Mouse (Mus musculus): ENCODE results near the gene Perm1. TPM values are rescaled to one million over a fixed set of nuclear protein-coding genes. Genes with fewer than 3 reads are reported as not detected.

Gene Perm1
- polyA plus RNA-seq, 1 experiment from 2014 or later = 2.3 TPM

DNA sequence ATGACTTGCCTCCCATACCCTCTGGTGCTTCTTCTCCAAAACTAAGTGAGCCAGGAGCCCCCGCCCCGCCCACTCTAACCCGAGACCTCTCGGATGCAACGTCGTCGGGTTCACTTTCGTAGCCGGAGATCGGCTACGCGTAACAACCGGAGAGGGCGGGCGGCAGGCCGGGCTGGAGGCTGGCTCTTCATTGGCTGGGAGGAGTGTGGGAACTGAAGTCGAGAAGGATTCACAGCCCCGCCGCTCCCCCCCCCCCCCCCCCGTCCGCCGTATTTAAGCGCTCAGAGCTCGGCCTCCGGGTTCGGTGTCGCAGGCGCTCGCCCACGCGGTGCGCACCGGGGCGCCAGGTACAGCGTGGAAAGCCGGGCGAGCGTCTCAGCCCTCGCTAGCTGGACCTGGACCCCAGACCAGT, 12.7 kb upstream of the Perm1 start, which contains the start of gene AW011738:
TSS of gene AW011738 (plus strand) at position 304 of the 412 bp plus-strand sequence.
- under 1% methylated on average over 36 of the region's 39 CpGs for WGBS
- H3K4me3 ChIP-seq (replicated peaks) = peak within 1 kb of the TSS; percentile 52
- H3K9me3 ChIP-seq (replicated peaks) = no peaks in the 10 kb centered on the region
- H3K36me3 ChIP-seq = no peaks in the 10 kb centered on the region
- H3K27me3 ChIP-seq (replicated peaks) = peaks cover 11% of the 10 kb centered on the region
- H3K27ac ChIP-seq (replicated peaks) = peak within 1 kb of the TSS; percentile 77
- H3K9ac ChIP-seq (replicated peaks) = peak within 1 kb of the TSS; percentile 68
- H3K4me1 ChIP-seq = peaks cover 23% of the 10 kb centered on the region
- ATAC-seq (ENCODE audit: low FRiP score) = peak; percentile 74
- peak within 1 kb of the TSS; percentile 87 for H3K4me2 ChIP-seq

DNA sequence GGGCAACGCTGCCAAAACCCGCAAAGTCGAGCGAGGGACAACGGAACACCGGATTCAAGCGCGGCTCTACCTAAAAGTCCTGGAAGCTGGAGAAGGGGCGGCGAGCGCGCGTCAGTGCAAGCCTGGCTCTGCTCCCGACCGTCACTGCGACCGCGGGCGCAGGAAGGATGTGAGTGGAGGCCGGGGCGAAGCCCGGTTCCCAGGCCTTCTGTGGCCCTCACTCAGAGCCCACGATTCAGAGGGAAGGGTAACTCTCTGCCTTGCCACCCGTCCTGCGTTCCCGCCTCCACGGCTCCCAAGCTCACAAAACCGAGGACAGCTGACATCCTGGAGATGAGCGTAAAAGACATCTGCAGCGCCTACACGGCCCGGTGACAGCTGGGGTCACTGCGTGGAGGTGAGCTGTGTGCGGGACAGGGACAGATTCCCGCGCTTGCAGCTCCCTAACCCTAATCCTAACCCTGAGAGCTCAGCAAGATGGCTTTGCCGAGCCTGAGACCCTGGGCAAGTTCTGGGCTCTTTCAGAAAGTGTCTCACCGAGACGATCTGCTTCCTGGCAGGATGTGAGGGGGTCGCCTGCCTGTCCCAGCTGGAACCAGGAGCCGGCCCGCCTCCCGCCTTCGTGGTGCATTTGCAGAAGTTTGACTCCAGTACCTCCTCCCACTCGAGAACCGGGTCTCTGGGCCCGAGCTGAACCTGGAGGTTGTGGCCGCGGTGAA, 12.1 kb upstream of the Perm1 start:
- Histone ChIP-seq H3K9ac (replicated peaks) (peak overlapping the region; percentile 68), H3K9me3 (replicated peaks) (no peaks in the 10 kb centered on the region), H3K4me1 (peaks cover 23% of the 10 kb centered on the region), H3K27ac (replicated peaks) (peak overlapping the region; percentile 73), H3K36me3 (no peaks in the 10 kb centered on the region), H3K4me2 (peak overlapping the region; percentile 87), H3K27me3 (replicated peaks) (peaks cover 11% of the 10 kb centered on the region), H3K4me3 (replicated peaks) (peak overlapping the region; percentile 52)
- WGBS = under 1% methylated on average over 49 of the region's 49 CpGs
- peak; percentile 46 for ATAC-seq (ENCODE audit: low FRiP score)

DNA sequence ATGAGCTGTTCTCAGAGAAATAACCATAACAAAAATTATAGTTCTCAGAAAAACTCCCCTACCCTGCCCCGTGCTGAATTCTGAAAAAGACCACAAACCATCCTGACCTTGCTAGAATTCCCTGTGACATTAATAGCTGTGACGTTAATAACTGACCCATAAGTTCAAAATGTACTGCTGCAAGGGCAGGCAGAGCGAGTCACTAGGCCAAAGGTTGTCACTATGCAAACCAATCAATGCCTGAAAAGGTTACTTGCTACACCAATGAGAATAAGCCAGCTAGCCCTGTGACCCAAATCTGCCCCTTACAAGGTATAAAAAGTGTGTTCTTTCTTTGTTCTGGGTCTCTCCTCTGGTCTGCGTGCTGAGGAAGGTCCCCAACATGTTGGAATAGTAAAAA, 6.8 kb upstream of the Perm1 start:
- no peak overlapping the region for H3K4me3 ChIP-seq (replicated peaks)

DNA sequence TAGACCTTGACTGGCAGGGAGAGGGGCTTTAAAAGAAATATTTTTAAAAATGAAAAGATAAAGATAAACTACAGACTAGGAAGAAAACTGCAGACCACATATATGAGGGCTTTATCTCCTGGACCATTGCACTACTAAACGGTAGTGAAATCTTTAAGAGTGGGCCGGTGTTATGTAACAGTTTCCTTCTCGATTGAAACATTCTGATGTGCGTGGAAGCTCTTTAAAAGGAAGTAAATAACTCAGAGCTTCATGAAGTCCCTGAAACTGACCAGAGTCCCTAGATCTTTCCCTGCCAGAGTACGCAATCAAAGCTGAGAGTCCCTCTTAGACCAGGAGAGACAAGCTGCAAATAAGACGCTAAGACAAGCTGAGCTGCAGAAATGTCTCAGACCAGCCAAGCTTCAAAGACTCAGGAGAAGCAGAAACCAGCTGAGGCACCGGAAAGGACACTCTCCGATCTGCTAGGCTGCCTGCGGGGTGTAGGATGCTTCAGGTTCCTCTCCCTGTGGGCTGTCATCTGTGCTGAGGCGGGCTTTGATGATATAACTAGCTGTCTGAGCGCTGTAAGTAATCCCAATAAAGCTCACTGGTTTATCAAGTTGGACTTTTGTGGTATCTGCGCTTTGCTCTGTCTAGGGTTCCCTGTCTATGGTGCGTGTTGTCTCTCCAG, 5.6 kb upstream of the Perm1 start:
- H3K4me1 ChIP-seq = peaks cover 3% of the 10 kb centered on the region; the same call in 1 of the 2 replicates
- peaks cover 3% of the 10 kb centered on the region; the same call in 1 of the 2 replicates for H3K27me3 ChIP-seq (replicated peaks)
- H3K36me3 ChIP-seq = no peaks in the 10 kb centered on the region
- no peak overlapping the region for H3K27ac ChIP-seq (replicated peaks)
- no peaks in the 10 kb centered on the region for H3K9me3 ChIP-seq (replicated peaks)
- H3K9ac ChIP-seq (replicated peaks) = no peak overlapping the region
- WGBS = 79% methylated on average over 13 of the region's 13 CpGs
- no peak overlapping the region for H3K4me2 ChIP-seq
- ATAC-seq (ENCODE audit: low FRiP score) = no peak
- no peak overlapping the region for H3K4me3 ChIP-seq (replicated peaks)

More for the DNA sequence above, 6.8 kb upstream of the Perm1 start:
- Histone ChIP-seq H3K27ac (replicated peaks) (no peak overlapping the region), H3K4me2 (no peak overlapping the region), H3K4me1 (peaks cover 7% of the 10 kb centered on the region), H3K36me3 (no peaks in the 10 kb centered on the region), H3K9me3 (replicated peaks) (no peaks in the 10 kb centered on the region), H3K27me3 (replicated peaks) (peaks cover 10% of the 10 kb centered on the region; the same call in 1 of the 2 replicates), H3K9ac (replicated peaks) (no peak overlapping the region)
- ATAC-seq (ENCODE audit: low FRiP score) = no peak
- 92% methylated on average over 4 of the region's 4 CpGs for WGBS

DNA sequence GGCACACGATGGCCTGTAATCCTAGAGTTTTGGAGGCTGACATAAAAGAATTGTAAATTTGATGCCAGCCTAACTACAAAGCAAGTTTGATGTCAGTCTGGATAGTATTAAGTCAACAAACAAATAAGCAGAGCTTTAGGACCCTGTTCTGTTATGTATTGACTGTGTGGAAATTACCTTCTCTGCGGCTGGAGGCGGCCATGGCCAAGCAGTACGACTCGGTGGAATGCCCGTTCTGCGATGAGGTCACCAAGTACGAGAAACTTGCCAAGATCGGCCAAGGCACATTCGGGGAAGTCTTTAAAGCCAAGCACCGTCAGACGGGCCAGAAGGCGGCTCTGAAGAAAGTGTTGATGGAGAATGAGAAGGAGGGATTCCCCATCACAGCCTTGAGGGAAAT, 2.5 kb upstream of the Perm1 start:
- WGBS = 93% methylated on average over 13 of the region's 13 CpGs
- Histone ChIP-seq H3K4me3 (replicated peaks) (no peak overlapping the region), H3K27me3 (replicated peaks) (no peaks in the 10 kb centered on the region), H3K27ac (replicated peaks) (no peak overlapping the region), H3K9ac (replicated peaks) (no peak overlapping the region), H3K4me1 (no peaks in the 10 kb centered on the region), H3K9me3 (replicated peaks) (no peaks in the 10 kb centered on the region), H3K36me3 (no peaks in the 10 kb centered on the region), H3K4me2 (no peak overlapping the region)
- ATAC-seq (ENCODE audit: low FRiP score) = no peak

DNA sequence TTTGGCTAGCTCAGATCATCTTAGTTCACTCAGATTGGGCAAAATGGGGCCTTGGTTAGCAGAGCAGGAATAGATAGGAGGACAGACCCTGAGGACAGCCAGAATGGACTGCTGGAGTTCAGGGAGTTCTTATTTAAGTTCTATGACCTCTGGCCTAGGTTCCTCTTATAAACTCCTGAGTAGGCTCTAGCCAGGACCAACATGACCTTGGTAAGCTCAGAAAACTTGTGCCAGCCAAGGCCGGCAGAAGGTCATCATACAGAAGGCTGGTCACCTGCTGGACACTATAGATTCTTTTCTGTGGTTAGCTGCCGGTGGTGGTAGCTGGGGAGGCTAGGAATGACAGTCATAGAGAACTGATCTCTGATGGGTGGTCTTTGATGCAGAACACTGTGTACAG, 528 bp downstream of the Perm1 start:
- Histone ChIP-seq H3K36me3 (peaks cover 2% of the 10 kb centered on the region; the same call in 1 of the 2 replicates), H3K4me1 (no peaks in the 10 kb centered on the region), H3K4me3 (replicated peaks) (no peak overlapping the region), H3K4me2 (no peak overlapping the region), H3K9me3 (replicated peaks) (no peaks in the 10 kb centered on the region), H3K27me3 (replicated peaks) (no peaks in the 10 kb centered on the region), H3K27ac (replicated peaks) (no peak overlapping the region), H3K9ac (replicated peaks) (no peak overlapping the region)
- ATAC-seq (ENCODE audit: low FRiP score) = no peak
- WGBS = 93% methylated on average over 2 of the region's 2 CpGs

DNA sequence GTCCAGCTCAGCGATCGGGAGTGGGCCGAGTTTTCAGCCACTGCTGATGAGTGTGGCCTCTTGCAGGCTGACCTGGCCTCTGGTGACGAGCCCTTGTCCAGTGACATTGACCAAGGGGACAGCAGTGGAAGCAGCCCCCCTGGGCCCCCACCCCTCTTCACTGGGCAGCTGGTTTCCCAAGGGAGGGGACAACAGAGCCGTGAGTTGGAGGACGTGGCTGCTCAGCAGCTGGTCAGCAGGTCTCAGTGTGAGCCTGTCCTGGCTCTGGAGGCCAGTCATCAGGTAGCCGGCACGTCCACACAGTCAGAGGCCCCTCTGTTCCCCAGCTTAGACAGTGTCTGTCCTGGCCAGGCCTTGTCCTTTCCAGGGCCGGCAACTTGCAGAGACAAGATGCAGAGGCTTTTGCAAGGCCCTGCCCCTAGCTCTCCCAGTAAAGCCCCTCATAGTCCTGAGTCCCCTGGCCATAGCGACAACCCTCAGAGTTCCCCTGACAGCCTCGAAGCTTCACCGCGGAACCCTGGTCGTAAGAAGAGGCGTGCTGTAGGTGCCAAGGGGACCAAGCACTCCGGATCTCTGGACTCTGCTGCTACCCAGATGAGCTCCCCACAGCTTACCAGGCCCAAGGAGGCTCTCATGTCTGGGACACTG, 1.5 kb downstream of the Perm1 start:
- no peak overlapping the region for H3K4me3 ChIP-seq (replicated peaks)
- no peaks in the 10 kb centered on the region for H3K4me1 ChIP-seq
- H3K9ac ChIP-seq (replicated peaks) = no peak overlapping the region
- no peaks in the 10 kb centered on the region for H3K27me3 ChIP-seq (replicated peaks)
- H3K36me3 ChIP-seq = peaks cover 9% of the 10 kb centered on the region; the same call in 1 of the 2 replicates
- no peak overlapping the region for H3K27ac ChIP-seq (replicated peaks)
- ATAC-seq (ENCODE audit: low FRiP score) = no peak
- H3K9me3 ChIP-seq (replicated peaks) = no peaks in the 10 kb centered on the region
- H3K4me2 ChIP-seq = no peak overlapping the region
- WGBS = 84% methylated on average over 16 of the region's 16 CpGs

DNA sequence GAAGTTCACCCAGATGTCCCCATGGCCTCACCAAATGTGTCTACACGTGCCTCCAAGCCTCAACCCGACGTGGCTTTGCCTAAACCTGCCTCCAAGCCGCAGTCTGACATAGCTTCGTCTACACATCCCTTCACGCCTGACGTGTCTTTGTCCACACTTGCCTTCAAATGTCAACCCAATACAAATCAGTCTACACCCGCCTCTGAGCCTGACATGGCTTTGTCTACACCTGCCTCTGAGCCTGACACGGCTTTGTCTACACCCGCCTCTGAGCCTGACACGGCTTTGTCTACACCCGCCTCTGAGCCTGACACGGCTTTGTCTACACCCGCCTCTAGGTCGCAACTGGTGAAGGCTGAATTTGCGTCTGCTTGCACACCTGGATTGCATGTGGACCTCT, 2.2 kb downstream of the Perm1 start:
- Histone ChIP-seq H3K9ac (replicated peaks) (no peak overlapping the region), H3K4me1 (no peaks in the 10 kb centered on the region), H3K27me3 (replicated peaks) (no peaks in the 10 kb centered on the region), H3K36me3 (peaks cover 16% of the 10 kb centered on the region; the same call in 1 of the 2 replicates), H3K27ac (replicated peaks) (no peak overlapping the region), H3K9me3 (replicated peaks) (no peaks in the 10 kb centered on the region), H3K4me3 (replicated peaks) (no peak overlapping the region), H3K4me2 (no peak overlapping the region)
- no peak for ATAC-seq (ENCODE audit: low FRiP score)
- 89% methylated on average over 16 of the region's 16 CpGs for WGBS

DNA sequence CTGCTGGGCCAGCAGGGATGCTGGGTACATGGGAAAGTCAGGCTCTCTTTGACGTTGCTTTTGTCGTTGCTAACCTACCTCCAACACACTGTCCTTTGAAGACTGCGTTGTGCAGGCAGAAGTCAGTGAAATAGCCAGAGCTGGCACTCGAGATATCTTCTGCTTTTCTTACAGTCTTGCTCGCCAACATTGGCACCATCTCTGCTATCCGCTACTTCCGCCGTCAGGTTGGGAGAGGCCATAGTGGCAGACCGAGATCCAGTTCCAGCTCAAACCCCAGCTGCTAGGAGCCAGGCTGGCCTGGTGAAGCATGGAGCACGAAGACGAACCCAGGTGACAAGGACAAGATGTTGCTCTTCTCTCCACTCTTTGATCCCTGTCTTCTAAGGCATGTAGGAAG, 4.3 kb downstream of the Perm1 start:
- Histone ChIP-seq H3K4me3 (replicated peaks) (no peak overlapping the region), H3K9ac (replicated peaks) (no peak overlapping the region), H3K27me3 (replicated peaks) (no peaks in the 10 kb centered on the region), H3K4me1 (no peaks in the 10 kb centered on the region), H3K4me2 (no peak overlapping the region), H3K36me3 (peaks cover 21% of the 10 kb centered on the region; the same call in 1 of the 2 replicates), H3K27ac (replicated peaks) (no peak overlapping the region), H3K9me3 (replicated peaks) (no peaks in the 10 kb centered on the region)
- 95% methylated on average over 11 of the region's 11 CpGs for WGBS
- ATAC-seq (ENCODE audit: low FRiP score) = no peak

DNA sequence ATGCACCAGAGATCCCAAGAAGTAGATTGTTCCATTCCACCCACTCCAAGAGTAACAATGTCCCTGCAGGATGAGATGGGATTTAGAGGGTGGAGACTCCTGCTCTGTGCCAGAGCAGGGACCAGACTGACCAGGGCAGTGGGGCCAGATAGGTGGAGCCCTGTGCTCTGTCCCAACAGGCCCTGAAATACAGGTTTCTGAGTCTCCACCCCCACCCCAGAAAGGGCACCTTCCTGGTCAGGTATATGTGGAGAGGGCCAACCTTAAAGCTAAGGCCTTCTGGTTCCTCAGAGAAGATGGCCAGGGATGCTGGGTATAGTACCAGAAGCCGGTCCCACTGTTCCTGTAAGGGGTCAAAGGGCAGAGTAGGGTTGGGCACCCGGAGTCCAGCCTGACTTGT, 8.6 kb downstream of the Perm1 start:
- H3K4me2 ChIP-seq = no peak overlapping the region
- H3K27me3 ChIP-seq (replicated peaks) = no peaks in the 10 kb centered on the region
- no peak overlapping the region for H3K27ac ChIP-seq (replicated peaks)
- ATAC-seq (ENCODE audit: low FRiP score) = no peak
- no peak overlapping the region for H3K9ac ChIP-seq (replicated peaks)
- no peaks in the 10 kb centered on the region for H3K9me3 ChIP-seq (replicated peaks)
- H3K36me3 ChIP-seq = peaks cover 25% of the 10 kb centered on the region
- H3K4me3 ChIP-seq (replicated peaks) = no peak overlapping the region
- H3K4me1 ChIP-seq = peaks cover 6% of the 10 kb centered on the region; the same call in 1 of the 2 replicates
- 90% methylated on average over 2 of the region's 2 CpGs for WGBS

DNA sequence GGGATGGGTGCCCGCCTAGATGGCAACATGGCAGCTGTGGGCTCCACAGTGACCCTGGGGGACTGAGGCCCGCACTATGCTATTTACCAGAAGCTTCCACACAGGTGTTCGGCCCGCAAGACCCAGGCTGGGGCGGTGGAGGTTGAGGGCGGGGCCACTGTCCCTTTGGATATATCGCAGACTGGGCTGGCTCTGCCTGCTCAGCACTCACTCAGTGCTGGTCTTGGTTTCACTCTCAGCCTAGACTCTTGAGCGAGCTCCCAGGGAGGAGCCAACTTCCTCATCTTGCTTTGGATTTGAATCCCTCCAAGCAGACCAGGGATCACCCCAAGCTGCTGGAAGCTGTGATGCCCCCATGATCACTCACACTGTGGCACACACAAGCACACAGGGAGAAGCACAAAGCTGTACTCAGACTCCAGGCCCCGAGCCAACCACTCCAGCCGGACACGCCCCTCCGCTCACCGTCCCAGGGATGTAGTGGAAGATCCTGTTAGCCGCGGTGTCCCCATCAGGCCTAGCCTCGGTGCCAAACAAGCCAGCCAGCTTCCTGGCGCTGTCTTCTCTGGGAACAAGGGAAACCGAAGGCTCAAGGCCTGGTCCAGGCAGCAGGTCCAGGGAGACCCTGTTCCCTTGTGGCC, 12.2 kb downstream of the Perm1 start:
- no peaks in the 10 kb centered on the region for H3K27me3 ChIP-seq (replicated peaks)
- no peak overlapping the region for H3K27ac ChIP-seq (replicated peaks)
- no peak for ATAC-seq (ENCODE audit: low FRiP score)
- H3K4me2 ChIP-seq = no peak overlapping the region
- peaks cover 6% of the 10 kb centered on the region; the same call in 1 of the 2 replicates for H3K4me1 ChIP-seq
- H3K36me3 ChIP-seq = peaks cover 45% of the 10 kb centered on the region
- H3K4me3 ChIP-seq (replicated peaks) = no peak overlapping the region
- H3K9ac ChIP-seq (replicated peaks) = no peak overlapping the region
- H3K9me3 ChIP-seq (replicated peaks) = no peaks in the 10 kb centered on the region
- WGBS = 39% methylated on average over 18 of the region's 18 CpGs

Measured in neural tube, embryonic 15.5 days (tissue).